Mouse (Mus musculus): ENCODE results near the gene Fam126a.
A peak's percentile ranks its signal among the peaks of the same experiment; 100 is the strongest.

Fam126a gene

GRCm38 (mm10) chr5:24030579-24030969, at the start of gene Fam126a:
TSS of gene Fam126a (minus strand) at chr5:24030690.
- DNase-seq (ENCODE audit: low read depth) = peak; percentile 84

GRCm38 (mm10) chr5:24078420-24079179, 48.1 kb upstream of the Fam126a start:
- DNase-seq (ENCODE audit: low read depth) = no peak

- DNase-seq (ENCODE audit: low read depth) = no peak
Observed at GRCm38 (mm10) chr5:24077739-24078306, 47.3 kb upstream of the Fam126a start.

- peak; percentile 78 for DNase-seq (ENCODE audit: low read depth)
Observed at GRCm38 (mm10) chr5:24076986-24077718, 46.7 kb upstream of the Fam126a start.

GRCm38 (mm10) chr5:24072031-24072430, 41.5 kb upstream of the Fam126a start:
- DNase-seq (ENCODE audit: low read depth) = no peak

GRCm38 (mm10) chr5:24068955-24069354, 38.5 kb upstream of the Fam126a start:
- no peak for DNase-seq (ENCODE audit: low read depth)

GRCm38 (mm10) chr5:24063545-24063944, 33.1 kb upstream of the Fam126a start:
- no peak for DNase-seq (ENCODE audit: low read depth)

GRCm38 (mm10) chr5:24063034-24063433, 32.5 kb upstream of the Fam126a start:
- DNase-seq (ENCODE audit: low read depth) = no peak

GRCm38 (mm10) chr5:24060949-24061348, 30.5 kb upstream of the Fam126a start:
- no peak for DNase-seq (ENCODE audit: low read depth)

GRCm38 (mm10) chr5:24057592-24057991, 27.1 kb upstream of the Fam126a start:
- DNase-seq (ENCODE audit: low read depth) = no peak

GRCm38 (mm10) chr5:24056865-24057264, 26.4 kb upstream of the Fam126a start:
- peak; percentile 70 for DNase-seq (ENCODE audit: low read depth)

- DNase-seq (ENCODE audit: low read depth) = no peak
Observed at GRCm38 (mm10) chr5:24054382-24054781, 23.9 kb upstream of the Fam126a start.

GRCm38 (mm10) chr5:24053245-24054190, 23.0 kb upstream of the Fam126a start:
- no peak for DNase-seq (ENCODE audit: low read depth)

- DNase-seq (ENCODE audit: low read depth) = no peak
Observed at GRCm38 (mm10) chr5:24051755-24052675, 21.5 kb upstream of the Fam126a start.

- DNase-seq (ENCODE audit: low read depth) = no peak
Observed at GRCm38 (mm10) chr5:24047821-24048220, 17.3 kb upstream of the Fam126a start.

GRCm38 (mm10) chr5:24047001-24047400, 16.5 kb upstream of the Fam126a start:
- DNase-seq (ENCODE audit: low read depth) = no peak

- no peak for DNase-seq (ENCODE audit: low read depth)
Observed at GRCm38 (mm10) chr5:24045998-24046631, 15.6 kb upstream of the Fam126a start.

GRCm38 (mm10) chr5:24044387-24044786, 13.9 kb upstream of the Fam126a start:
- DNase-seq (ENCODE audit: low read depth) = no peak

- DNase-seq (ENCODE audit: low read depth) = no peak
Observed at GRCm38 (mm10) chr5:24043367-24043766, 12.9 kb upstream of the Fam126a start.

- DNase-seq (ENCODE audit: low read depth) = no peak
Observed at GRCm38 (mm10) chr5:24041341-24041852, 10.9 kb upstream of the Fam126a start.
